Mouse (Mus musculus) neutrophil, adult 65 days (primary cell): ENCODE measurements around the gene Lrrtm3. TPM values are rescaled to one million over a fixed set of nuclear protein-coding genes. Genes with fewer than 3 reads are reported as not detected.

Experiments used
- total RNA-seq: library from RNA; stranded (reverse); gene quantifications from 2 replicates; pipeline ENCODE4 v1.2.4, GENCODE M21; 2023

The Lrrtm3 gene
- not detected in 2 replicates for total RNA-seq

GRCm38 (mm10) chr10:64089680-64090460 lies at the start of gene Lrrtm3:
Gene Lrrtm3 (minus strand): TSS chr10:64090277.

GRCm38 (mm10) chr10:63927334-63927733 lies 162.7 kb downstream of the Lrrtm3 start, which contains the start of gene Gm10118:
Gene Gm10118 (minus strand): TSS chr10:63927434.

Other genes starting within 250 kb of the Lrrtm3 start
- gene Gm10118, start 162.8 kb downstream of the Lrrtm3 start, total RNA-seq: not detected in 2 replicates